Mouse (Mus musculus) kidney, postnatal 36 days (tissue): ENCODE measurements at regions not wholly inside any gene's neighbourhood (a gene's known extent, or its start where the extent isn't known, plus 50 kb on each side); places are given as distances from the start of the nearest gene placed in this dataset.
"Not testable (repeated sequence)": the region's sequence is repeated elsewhere in the genome, so short reads cannot be mapped to it uniquely, and the experiment has no call there.

Experiments
- DNase-seq, 2 experiments: peaks; one replicate each; pipeline ENCODE4 v3.0.0; 2021 to 2022; ENCODE audit warnings: mixed read lengths in 2 of 2

- peak; percentile 3 to 18 for DNase-seq
Observed at GRCm38 (mm10) chr4:97509576-97509975, 263.0 kb upstream of the Nfia start.

- no peak for DNase-seq
Observed at GRCm38 (mm10) chr4:97505734-97506133, 266.8 kb upstream of the Nfia start.

GRCm38 (mm10) chr4:97491248-97491804 lies 281.2 kb upstream of the Nfia start:
- DNase-seq: no peak

- peak in 1 of 2 experiments; percentile 1 for DNase-seq
Observed at GRCm38 (mm10) chr4:97486354-97486753, 286.2 kb upstream of the Nfia start.

- DNase-seq: no peak
Observed at GRCm38 (mm10) chr4:97485225-97485624, 287.3 kb upstream of the Nfia start.

GRCm38 (mm10) chr4:97482701-97483246 lies 289.8 kb upstream of the Nfia start:
- DNase-seq: no peak

GRCm38 (mm10) chr4:97481836-97482235 lies 290.7 kb upstream of the Nfia start:
- DNase-seq: peak; percentile 14 to 17

GRCm38 (mm10) chr4:97476571-97477190 lies 293.7 kb upstream of the Gm10192 start:
- peak; percentile 43 to 65 for DNase-seq

GRCm38 (mm10) chr4:97473492-97473891 lies 290.5 kb upstream of the Gm10192 start:
- DNase-seq: not testable (repeated sequence)

- DNase-seq: no peak
Observed at GRCm38 (mm10) chr4:97465932-97466666, 283.1 kb upstream of the Gm10192 start.

GRCm38 (mm10) chr4:97465517-97465916 lies 282.6 kb upstream of the Gm10192 start:
- DNase-seq: no peak

GRCm38 (mm10) chr4:97461177-97461576 lies 278.2 kb upstream of the Gm10192 start:
- no peak for DNase-seq

- DNase-seq: no peak
Observed at GRCm38 (mm10) chr4:97439288-97440029, 256.5 kb upstream of the Gm10192 start.

GRCm38 (mm10) chr4:97432681-97433080 lies 249.7 kb upstream of the Gm10192 start:
- no peak for DNase-seq

GRCm38 (mm10) chr4:97432094-97432493 lies 249.1 kb upstream of the Gm10192 start:
- DNase-seq: no peak

GRCm38 (mm10) chr4:97431239-97431638 lies 248.3 kb upstream of the Gm10192 start:
- no peak for DNase-seq

GRCm38 (mm10) chr4:97419845-97420244 lies 236.9 kb upstream of the Gm10192 start:
- DNase-seq: no peak

- peak; percentile 18 to 76 for DNase-seq
Observed at GRCm38 (mm10) chr4:97418616-97419015, 235.7 kb upstream of the Gm10192 start.

- DNase-seq: peak in 1 of 2 experiments; percentile 4
Observed at GRCm38 (mm10) chr4:97417943-97418342, 235.0 kb upstream of the Gm10192 start.

GRCm38 (mm10) chr4:97408633-97409296 lies 225.8 kb upstream of the Gm10192 start:
- no peak for DNase-seq

GRCm38 (mm10) chr4:97394697-97395280 lies 211.8 kb upstream of the Gm10192 start:
- DNase-seq: no peak

GRCm38 (mm10) chr4:97381084-97381483 lies 198.1 kb upstream of the Gm10192 start:
- peak; percentile 54 to 61 for DNase-seq
